Mouse (Mus musculus) urinary bladder, postnatal 36 days (tissue): Measurements from ENCODE around the gene Kcnn3.

Experiments
- DNase-seq, 2 experiments: peaks; one replicate each; pipeline ENCODE4 v3.0.0; 2022; ENCODE audit warnings: low spot score in 2 of 2, mixed read lengths in 1 of 2

Kcnn3 gene

GRCm38 (mm10) chr3:89565371-89565770, 45.4 kb downstream of the Kcnn3 start:
- DNase-seq = no peak

DNA sequence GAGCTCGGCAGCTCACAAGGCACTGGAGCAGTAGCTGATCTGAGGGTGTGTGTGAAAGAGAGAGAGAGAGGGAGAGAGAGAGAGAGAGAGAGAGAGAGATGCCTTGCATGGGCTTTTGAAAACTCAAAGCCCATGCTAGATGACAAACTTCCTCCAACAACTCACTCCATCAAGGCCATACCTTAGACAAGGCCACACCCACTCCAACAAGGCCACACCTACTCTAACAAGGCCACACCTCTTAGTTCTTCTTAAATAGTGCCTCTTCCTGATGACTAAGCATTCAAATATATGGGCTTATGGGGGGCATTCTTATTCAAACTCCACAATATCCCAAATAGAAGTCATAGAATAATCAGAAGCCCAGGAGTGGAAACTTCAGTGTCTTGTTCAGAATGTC, 49.1 kb downstream of the Kcnn3 start:
- DNase-seq = no peak

- DNase-seq = no peak
Measured at GRCm38 (mm10) chr3:89569707-89570324, 49.9 kb downstream of the Kcnn3 start.

DNA sequence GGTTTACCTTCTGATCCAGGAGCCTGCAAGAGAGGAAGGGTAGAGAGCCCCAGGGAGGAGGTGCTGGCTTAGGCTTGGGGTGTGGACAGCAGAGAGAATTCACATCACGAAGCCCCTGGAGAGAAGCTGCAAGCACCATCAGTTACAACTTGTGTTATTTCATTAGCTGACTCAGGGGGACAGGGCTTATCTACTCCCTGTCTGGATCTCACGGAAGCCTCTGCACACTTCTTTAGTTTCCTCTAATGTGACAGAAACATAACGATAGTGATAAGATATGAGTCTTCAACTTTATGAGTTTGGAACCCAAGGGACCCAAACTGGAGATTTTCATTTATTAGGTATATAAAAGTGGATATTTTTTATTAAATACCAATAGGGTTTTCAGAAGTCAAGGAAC, 50.4 kb downstream of the Kcnn3 start:
- DNase-seq = no peak

DNA sequence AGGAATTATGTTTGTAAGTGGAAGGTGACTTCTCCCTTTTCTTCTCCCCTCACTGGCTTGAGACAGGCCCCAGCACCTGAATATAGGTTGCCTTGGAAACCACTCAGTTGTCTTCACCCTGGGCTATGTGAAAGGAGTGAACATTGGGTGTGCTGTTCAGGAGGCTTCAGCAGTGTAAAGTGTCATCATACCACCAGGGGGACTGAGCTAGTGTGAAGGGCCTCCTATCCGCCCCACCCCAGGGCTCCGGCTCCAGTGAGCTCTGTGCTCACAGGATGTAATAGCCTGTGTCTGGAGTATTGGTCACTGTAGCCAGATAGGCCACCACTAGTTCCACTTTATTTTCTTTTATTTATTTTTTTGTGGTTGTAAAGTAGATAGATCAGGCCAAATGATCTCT, 54.3 kb downstream of the Kcnn3 start:
- DNase-seq = no peak

DNA sequence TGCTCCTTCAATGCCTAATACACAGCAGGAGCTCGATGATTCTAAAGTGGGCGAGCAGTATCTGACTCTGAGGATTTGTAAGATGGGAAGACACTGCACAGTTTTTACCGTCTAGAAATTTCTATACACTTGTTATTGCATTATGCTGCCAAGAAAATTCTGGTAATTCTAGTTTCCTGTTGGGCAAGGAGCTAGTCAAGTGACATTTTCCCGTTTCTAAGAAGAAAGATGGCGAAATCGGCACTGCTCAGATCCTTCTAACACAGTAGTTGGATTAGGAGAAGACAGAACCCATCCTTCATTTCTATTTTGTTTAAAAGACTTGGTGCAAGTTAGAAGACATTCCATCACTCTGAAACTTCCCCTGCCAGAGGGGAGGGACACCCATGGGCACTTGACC, 56.4 kb downstream of the Kcnn3 start:
- no peak for DNase-seq

DNA sequence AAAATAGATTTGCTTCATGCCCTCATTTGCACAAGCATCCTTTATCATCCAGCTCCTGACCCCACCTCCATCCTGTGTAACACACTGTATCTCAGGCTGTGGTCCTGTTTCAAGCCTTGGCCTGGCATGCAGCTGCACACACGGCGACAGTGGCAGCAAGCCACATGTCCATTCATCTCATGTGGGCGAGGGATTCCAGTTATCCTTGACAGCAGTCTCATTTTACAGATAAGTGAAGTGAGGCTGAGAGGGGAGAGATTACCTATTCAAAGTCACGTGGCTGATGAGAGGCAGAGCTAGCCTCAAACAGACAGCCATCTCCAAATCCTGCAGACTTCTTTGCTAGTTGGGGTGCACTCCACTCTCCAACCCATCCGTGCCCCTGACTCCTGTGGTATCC, 57.2 kb downstream of the Kcnn3 start:
- DNase-seq = no peak

GRCm38 (mm10) chr3:89578083-89578482, 58.1 kb downstream of the Kcnn3 start:
- no peak for DNase-seq

- DNase-seq = peak in 1 of 2 experiments; percentile 31
Measured at GRCm38 (mm10) chr3:89578803-89579202, 58.8 kb downstream of the Kcnn3 start.

DNA sequence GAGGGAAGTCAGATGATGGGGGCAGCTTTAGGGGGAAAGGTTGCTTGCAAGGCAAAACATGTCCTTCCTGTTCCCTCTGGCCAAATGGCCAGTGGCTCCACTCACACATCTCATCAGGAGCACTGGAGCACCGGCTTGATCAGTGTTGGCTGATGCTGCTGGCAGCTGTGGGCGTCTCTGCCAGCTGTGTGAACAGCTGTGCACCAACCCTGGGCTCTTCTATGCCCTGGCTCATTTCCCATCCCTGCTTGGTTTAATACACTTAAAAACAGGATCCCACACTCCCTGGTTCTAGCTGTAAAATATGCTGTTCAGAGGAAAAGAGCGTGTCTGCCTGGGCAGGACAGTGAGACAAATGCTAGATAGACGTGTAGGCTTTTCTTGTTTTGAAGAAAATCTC, 64.3 kb downstream of the Kcnn3 start:
- no peak for DNase-seq

DNA sequence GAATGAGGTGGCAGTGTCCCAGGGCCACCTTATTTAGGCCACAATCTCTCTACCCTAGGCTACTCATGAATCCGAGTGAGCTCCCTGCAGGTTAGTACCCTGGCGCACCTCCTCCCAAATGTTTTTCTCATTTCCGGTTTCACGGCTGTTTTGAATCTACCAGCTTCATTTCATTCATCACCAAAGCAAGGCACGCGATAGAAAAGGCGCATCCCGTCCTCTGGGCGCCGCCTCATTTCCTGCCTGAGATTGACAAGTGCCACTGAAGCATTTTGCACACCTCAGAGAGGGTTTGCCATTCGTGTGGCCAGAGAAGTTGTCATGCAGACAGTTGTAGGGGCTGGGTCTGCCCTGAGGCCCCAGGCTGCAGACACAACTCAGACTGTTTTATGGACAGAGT, 68.5 kb downstream of the Kcnn3 start:
- DNase-seq = no peak

DNA sequence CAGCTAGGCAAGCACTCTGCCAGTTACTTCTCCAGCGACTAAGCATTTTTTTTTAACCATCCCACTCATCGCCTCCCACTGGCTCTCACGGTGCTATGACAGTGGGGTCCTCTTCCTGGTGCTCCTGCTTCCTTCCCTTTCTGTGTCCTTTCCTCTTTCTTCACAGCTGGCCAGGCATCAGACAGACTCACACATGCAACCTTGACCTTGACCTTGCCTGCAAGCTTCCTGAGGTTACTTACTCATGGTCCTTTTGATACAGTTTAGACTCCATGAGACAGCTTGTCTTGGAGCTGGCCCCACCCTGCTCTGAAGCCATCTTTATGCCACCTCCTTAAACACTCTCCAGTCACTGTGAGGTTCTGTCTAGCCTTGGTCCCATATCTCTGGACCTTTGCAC, 69.4 kb downstream of the Kcnn3 start:
- DNase-seq = no peak

- no peak for DNase-seq
Measured at GRCm38 (mm10) chr3:89590386-89590785, 70.4 kb downstream of the Kcnn3 start.

DNA sequence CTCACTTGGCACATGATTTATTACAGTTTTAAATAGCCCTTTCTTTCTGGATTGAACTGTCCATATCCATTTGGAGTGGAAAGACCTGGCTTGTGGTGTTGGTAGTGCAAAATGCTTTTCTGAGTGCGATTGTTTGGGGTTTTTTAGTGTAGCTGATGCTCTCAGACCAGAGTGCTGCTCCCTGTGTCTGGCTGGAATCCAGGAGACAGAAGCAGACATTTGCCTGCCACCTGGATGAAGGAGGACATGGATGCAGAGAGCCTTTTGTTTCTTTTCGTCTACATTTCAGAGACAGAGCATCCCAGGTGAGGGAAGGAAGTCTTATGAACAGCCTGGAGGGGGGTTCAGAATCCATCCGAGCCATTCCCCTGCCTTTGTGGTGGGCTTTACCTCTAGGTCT, 71.5 kb downstream of the Kcnn3 start:
- no peak for DNase-seq

- no peak for DNase-seq
Measured at GRCm38 (mm10) chr3:89592809-89593208, 72.8 kb downstream of the Kcnn3 start.

GRCm38 (mm10) chr3:89593524-89593923, 73.6 kb downstream of the Kcnn3 start:
- no peak for DNase-seq

DNA sequence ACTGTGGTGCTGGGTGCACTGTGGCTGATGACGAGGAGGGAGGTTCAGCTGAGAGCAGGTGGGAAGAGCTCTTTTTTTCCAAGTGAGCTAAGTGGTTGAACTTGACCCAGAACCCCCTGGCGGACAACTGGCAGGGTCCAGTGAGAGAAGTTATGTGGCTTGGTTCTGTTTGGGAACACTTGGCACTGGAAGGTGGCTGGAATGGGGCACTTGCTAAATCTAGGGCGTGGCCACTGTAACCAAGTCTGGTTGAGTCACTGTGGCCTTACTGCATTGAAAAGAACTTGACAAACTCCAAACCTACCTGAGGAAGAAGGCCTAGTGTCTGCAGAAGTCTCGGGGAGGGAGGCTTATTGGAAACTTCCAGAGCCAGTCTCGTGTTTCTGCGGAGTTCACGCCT, 78.4 kb downstream of the Kcnn3 start:
- DNase-seq = no peak

DNA sequence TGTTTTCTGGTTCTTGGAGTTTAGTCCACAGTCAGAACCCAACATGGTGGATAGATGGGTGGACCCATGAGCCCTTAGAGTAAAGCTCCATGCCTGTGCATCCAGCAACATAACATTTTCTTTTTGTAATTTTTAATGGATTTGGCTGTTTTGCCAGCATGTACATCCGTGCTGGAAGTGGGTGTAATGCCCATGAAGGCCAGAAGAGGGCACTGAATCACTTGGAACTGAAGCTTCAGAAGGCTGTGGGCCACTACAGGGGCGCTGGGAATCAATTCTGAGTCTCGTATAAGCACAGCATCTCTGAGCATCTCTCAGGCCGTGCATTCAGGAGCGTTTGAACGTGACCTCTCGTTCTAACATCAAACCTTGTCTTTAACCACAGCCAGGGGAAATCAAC, 79.0 kb downstream of the Kcnn3 start:
- DNase-seq = no peak

GRCm38 (mm10) chr3:89601060-89601459, 81.1 kb downstream of the Kcnn3 start:
- DNase-seq = no peak

DNA sequence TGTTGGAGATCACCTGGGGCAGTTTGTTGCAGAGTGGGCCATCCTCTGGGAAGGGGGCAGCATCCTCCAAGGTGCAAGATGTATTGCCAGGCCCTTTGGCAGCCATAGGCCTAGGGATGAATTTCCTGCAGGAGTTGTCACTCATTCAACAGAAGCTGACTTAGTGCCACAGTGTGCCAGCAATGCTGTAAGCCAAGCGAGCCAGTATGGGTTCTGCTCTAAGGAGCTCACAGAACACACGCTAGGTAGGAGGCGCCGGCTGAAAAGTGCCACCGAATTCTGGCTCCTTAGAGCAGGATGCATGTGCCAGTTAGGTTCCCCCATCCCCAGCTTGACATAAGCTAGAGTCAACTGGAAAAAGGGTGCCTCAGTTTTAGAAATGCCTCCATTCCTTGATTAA, 83.3 kb downstream of the Kcnn3 start:
- DNase-seq = no peak

- no peak for DNase-seq
Measured at GRCm38 (mm10) chr3:89605235-89605634, 85.3 kb downstream of the Kcnn3 start.

- DNase-seq = no peak
Measured at GRCm38 (mm10) chr3:89607327-89607726, 87.4 kb downstream of the Kcnn3 start.

GRCm38 (mm10) chr3:89612048-89612447, 92.1 kb downstream of the Kcnn3 start:
- DNase-seq = no peak
